Mouse (Mus musculus): ENCODE data around the gene Sox5. TPM values are rescaled to one million over a fixed set of nuclear protein-coding genes. Genes with fewer than 3 reads are reported as not detected.

The Sox5 gene
- polyA plus RNA-seq, 1 experiment from 2014 or later: 25.8 TPM

DNA sequence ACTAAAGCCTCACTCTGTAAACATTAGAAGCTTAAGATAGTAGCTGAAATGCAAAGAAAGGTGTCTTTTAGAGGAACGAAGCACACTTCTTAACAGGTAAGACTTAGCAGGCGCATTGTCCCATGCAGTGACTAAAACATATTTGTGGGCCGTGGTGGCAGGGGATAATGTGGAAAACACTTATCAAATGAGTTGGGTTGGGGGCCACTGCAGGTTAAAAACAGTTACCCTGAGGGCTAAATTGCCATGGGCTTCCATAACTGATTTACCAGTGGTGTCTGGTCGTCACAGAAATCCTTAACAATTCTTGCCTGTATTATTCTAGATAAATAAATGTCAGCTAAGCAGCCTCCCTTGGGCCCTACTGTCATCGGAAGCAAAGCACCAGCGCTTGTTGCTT is 401.1 kb downstream of the Sox5 start:
- Histone ChIP-seq H3K27ac (ENCODE audit: low read length) (no peak overlapping the region), H3K4me2 (ENCODE audit: low read depth, low read length) (no peak overlapping the region), H3K4me3 (replicated peaks; ENCODE audit: low read length) (no peak overlapping the region), H3K9ac (ENCODE audit: low read length) (no peak overlapping the region), H3K9me3 (replicated peaks; ENCODE audit: control insufficient read depth, low read length) (no peaks in the 10 kb centered on the region), H3K4me1 (ENCODE audit: control insufficient read depth, insufficient read depth, low read length) (no peaks in the 10 kb centered on the region), H3K27me3 (ENCODE audit: control insufficient read depth, insufficient read depth, low read length) (no peaks in the 10 kb centered on the region), H3K36me3 (ENCODE audit: control insufficient read depth, insufficient read depth, low read length) (no peaks in the 10 kb centered on the region)
- 63% methylated on average over 6 of the region's 6 CpGs for WGBS
- no peak for ATAC-seq (ENCODE audit: insufficient read depth, low FRiP score)

DNA sequence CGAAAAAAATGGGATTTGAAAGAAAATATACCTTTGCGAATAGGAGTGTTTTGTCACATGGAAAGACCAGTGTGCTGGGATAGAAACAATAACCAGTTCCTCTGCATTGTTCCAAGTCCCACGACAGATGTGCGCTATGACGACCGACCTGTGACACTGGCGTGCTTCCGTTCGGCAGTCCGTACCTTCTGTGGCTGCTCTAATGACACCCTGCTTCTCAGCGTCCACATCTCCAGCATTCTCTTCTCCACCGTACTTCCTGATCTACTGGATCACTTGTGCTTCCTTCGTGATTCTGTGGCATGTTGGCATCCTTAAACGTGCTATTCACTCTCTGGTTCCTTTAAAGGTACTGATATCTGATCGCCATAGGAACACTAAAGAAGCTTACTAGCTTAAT is 401.6 kb downstream of the Sox5 start:
- no peak for ATAC-seq (ENCODE audit: insufficient read depth, low FRiP score)
- no peak overlapping the region for H3K9ac ChIP-seq (ENCODE audit: low read length)
- no peak overlapping the region for H3K27ac ChIP-seq (ENCODE audit: low read length)
- no peak overlapping the region for H3K4me3 ChIP-seq (replicated peaks; ENCODE audit: low read length)
- H3K4me2 ChIP-seq (ENCODE audit: low read depth, low read length): no peak overlapping the region
- no peaks in the 10 kb centered on the region for H3K27me3 ChIP-seq (ENCODE audit: control insufficient read depth, insufficient read depth, low read length)
- H3K9me3 ChIP-seq (replicated peaks; ENCODE audit: control insufficient read depth, low read length): no peaks in the 10 kb centered on the region
- no peaks in the 10 kb centered on the region for H3K36me3 ChIP-seq (ENCODE audit: control insufficient read depth, insufficient read depth, low read length)
- no peaks in the 10 kb centered on the region for H3K4me1 ChIP-seq (ENCODE audit: control insufficient read depth, insufficient read depth, low read length)
- 70% methylated on average over 15 of the region's 15 CpGs for WGBS

DNA sequence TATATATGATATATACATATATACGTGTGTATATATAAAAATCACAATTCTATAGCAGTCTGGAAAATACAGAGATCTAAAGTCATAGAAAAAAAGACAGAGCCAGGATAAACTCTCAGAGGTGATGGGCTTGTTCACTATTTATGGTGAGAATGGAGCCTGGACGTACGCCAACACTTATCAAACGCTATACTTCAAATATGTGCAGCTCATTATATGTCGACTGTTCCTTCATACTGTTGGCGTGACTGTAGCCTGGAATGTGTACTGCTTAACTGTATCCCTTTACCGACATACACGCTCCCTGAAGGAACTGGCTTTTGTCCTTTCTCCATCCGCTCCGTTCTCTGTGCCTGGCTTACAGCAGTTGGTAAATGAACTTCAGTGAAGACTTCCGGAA is 407.0 kb downstream of the Sox5 start:
- no peaks in the 10 kb centered on the region for H3K4me1 ChIP-seq (ENCODE audit: control insufficient read depth, insufficient read depth, low read length)

DNA sequence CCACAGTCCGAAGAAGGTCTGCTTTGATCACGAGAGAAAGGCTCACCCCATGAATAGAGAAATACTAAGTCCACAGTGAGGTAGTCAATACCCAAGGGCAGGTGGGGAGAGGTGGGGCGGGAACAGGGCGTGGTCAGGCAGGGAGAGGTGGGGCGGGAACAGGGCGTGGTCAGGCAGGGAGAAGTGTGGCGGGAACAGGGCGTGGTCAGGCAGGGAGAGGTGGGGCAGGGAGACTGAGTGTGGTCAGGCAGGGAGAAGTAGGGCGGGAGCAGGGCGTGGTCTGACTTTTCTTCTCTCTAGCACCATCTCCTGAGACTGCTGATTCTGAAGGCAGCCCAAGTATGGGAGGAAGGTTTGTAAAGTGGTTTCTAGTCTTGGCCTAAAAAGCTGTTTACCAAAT is 411.1 kb downstream of the Sox5 start:
- no peaks in the 10 kb centered on the region for H3K4me1 ChIP-seq (ENCODE audit: control insufficient read depth, insufficient read depth, low read length)
- 42% methylated on average over 10 of the region's 10 CpGs for WGBS
- H3K27ac ChIP-seq (ENCODE audit: low read length): no peak overlapping the region
- no peak overlapping the region for H3K4me2 ChIP-seq (ENCODE audit: low read depth, low read length)
- no peaks in the 10 kb centered on the region for H3K27me3 ChIP-seq (ENCODE audit: control insufficient read depth, insufficient read depth, low read length)
- H3K4me3 ChIP-seq (replicated peaks; ENCODE audit: low read length): no peak overlapping the region
- H3K9me3 ChIP-seq (replicated peaks; ENCODE audit: control insufficient read depth, low read length): no peaks in the 10 kb centered on the region
- H3K9ac ChIP-seq (ENCODE audit: low read length): no peak overlapping the region
- no peaks in the 10 kb centered on the region for H3K36me3 ChIP-seq (ENCODE audit: control insufficient read depth, insufficient read depth, low read length)
- peak; percentile 81 for ATAC-seq (ENCODE audit: insufficient read depth, low FRiP score)

More for the DNA sequence above, 407.0 kb downstream of the Sox5 start:
- Histone ChIP-seq H3K9me3 (replicated peaks; ENCODE audit: control insufficient read depth, low read length) (no peaks in the 10 kb centered on the region), H3K4me3 (replicated peaks; ENCODE audit: low read length) (no peak overlapping the region), H3K27me3 (ENCODE audit: control insufficient read depth, insufficient read depth, low read length) (no peaks in the 10 kb centered on the region), H3K9ac (ENCODE audit: low read length) (no peak overlapping the region), H3K36me3 (ENCODE audit: control insufficient read depth, insufficient read depth, low read length) (no peaks in the 10 kb centered on the region), H3K27ac (ENCODE audit: low read length) (no peak overlapping the region), H3K4me2 (ENCODE audit: low read depth, low read length) (no peak overlapping the region)
- no peak for ATAC-seq (ENCODE audit: insufficient read depth, low FRiP score)
- 73% methylated on average over 11 of the region's 11 CpGs for WGBS

DNA sequence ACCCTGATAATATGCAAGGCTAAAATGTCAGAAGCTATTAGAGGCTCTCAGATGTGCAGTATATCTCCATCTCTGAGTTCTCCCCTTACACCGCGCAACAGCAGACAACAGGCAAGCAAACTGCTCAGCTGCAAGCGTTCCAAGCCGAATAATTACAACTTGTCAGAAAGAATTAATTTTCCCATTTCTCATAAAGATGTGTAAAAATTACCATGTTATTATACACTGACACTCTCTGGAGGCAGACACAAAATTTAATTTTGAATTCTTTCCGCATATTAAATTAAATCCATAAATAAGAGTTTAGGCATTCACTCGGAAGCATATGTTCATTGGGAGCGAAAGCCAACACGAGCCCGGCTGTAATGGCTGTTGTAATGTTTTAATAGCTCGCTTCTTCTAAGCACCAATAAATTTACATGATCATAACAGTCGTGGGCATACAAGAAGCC is 414.1 kb downstream of the Sox5 start:
- Histone ChIP-seq H3K4me1 (ENCODE audit: control insufficient read depth, insufficient read depth, low read length) (no peaks in the 10 kb centered on the region), H3K36me3 (ENCODE audit: control insufficient read depth, insufficient read depth, low read length) (no peaks in the 10 kb centered on the region), H3K27ac (ENCODE audit: low read length) (no peak overlapping the region), H3K9ac (ENCODE audit: low read length) (no peak overlapping the region), H3K9me3 (replicated peaks; ENCODE audit: control insufficient read depth, low read length) (no peaks in the 10 kb centered on the region), H3K4me2 (ENCODE audit: low read depth, low read length) (no peak overlapping the region), H3K27me3 (ENCODE audit: control insufficient read depth, insufficient read depth, low read length) (no peaks in the 10 kb centered on the region), H3K4me3 (replicated peaks; ENCODE audit: low read length) (no peak overlapping the region)
- ATAC-seq (ENCODE audit: insufficient read depth, low FRiP score): no peak
- 86% methylated on average over 11 of the region's 11 CpGs for WGBS

DNA sequence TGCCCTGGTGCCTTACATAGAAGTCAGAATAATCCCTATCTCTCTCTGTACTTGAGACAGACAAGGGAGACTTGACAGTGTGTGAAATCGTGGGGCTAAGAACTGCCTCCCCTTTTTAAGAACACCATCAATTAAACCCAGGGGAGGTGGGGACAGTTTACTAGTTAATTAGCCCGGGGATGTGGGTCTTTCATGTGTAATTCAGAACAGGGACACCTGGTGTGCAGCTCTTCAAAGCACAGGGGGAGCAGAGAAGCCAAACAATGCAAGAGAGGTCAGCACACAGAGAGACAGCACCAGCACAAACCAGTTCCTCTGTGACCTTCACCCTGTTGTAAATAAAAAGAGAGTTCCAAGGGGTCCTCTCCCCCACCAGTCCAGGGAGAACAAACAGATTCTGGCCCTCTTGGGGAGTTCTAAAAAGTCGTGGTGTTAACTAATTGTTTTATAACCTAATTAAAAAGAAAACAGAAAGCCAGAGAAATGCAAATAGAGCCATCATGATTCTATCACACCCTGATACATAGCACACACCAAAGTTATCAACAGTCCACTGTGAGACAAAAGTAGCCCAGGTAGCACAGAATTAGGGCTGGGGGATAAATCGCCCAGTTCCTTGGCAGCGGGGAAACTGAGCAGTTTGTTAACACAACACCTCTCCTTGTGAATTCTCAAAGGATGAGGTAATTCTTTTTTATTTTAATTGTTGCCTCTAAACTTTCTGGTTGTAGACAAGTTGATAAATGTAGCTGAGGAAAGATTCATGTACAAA is 420.3 kb downstream of the Sox5 start:
- Histone ChIP-seq H3K9ac (ENCODE audit: low read length) (no peak overlapping the region), H3K4me2 (ENCODE audit: low read depth, low read length) (no peak overlapping the region), H3K9me3 (replicated peaks; ENCODE audit: control insufficient read depth, low read length) (no peaks in the 10 kb centered on the region), H3K4me1 (ENCODE audit: control insufficient read depth, insufficient read depth, low read length) (peaks cover 10% of the 10 kb centered on the region; the same call in 1 of the 2 replicates), H3K36me3 (ENCODE audit: control insufficient read depth, insufficient read depth, low read length) (no peaks in the 10 kb centered on the region), H3K27me3 (ENCODE audit: control insufficient read depth, insufficient read depth, low read length) (no peaks in the 10 kb centered on the region), H3K27ac (ENCODE audit: low read length) (no peak overlapping the region), H3K4me3 (replicated peaks; ENCODE audit: low read length) (no peak overlapping the region)
- ATAC-seq (ENCODE audit: insufficient read depth, low FRiP score): no peak; the same call in 1 of the 2 replicates
- 23% methylated on average over 5 of the region's 5 CpGs for WGBS

DNA sequence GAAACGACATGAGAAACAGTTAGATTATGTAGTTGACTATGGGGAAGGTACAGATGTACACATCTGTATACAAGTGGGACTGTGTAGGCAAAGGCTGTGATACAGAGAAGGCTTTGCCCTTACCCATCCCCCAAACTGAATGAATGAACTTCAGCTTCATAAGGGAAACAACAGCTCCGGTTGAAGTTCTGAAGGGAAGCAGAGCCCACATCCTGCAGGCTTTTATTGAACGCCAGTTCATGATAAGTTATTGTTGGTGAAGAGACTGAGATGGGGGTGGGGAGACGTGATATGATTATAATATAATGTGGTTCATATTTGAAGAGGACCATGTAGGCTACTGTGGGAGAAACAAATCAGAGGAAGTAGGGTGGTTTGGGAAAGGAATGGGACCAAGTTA is 424.7 kb downstream of the Sox5 start:
- WGBS: 80% methylated on average over 4 of the region's 4 CpGs
- Histone ChIP-seq H3K36me3 (ENCODE audit: control insufficient read depth, insufficient read depth, low read length) (no peaks in the 10 kb centered on the region), H3K9me3 (replicated peaks; ENCODE audit: control insufficient read depth, low read length) (no peaks in the 10 kb centered on the region), H3K4me2 (ENCODE audit: low read depth, low read length) (no peak overlapping the region), H3K9ac (ENCODE audit: low read length) (no peak overlapping the region), H3K4me1 (ENCODE audit: control insufficient read depth, insufficient read depth, low read length) (peaks cover 10% of the 10 kb centered on the region; the same call in 1 of the 2 replicates), H3K4me3 (replicated peaks; ENCODE audit: low read length) (no peak overlapping the region), H3K27ac (ENCODE audit: low read length) (no peak overlapping the region), H3K27me3 (ENCODE audit: control insufficient read depth, insufficient read depth, low read length) (no peaks in the 10 kb centered on the region)
- ATAC-seq (ENCODE audit: insufficient read depth, low FRiP score): no peak

DNA sequence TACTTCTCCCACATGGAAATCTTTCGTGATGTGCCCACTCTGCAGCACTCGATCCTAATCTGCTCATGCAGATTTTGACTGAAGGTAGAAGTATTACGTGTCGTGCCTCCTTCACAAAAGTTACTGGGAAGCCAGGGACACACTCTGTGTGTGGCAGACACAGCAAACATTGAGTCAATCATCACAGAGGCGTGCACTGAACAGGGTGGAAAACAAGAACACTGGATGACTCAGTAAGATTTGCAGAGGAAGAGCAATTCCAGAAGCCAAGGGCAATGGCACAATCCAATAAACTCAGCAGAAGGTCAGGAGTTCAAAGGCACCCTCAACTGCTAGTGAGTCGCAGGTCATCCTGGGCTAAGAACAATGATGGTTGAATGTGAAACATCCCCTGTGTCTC is 430.7 kb downstream of the Sox5 start:
- 70% methylated on average over 6 of the region's 6 CpGs for WGBS
- ATAC-seq (ENCODE audit: insufficient read depth, low FRiP score): no peak
- H3K27me3 ChIP-seq (ENCODE audit: control insufficient read depth, insufficient read depth, low read length): no peaks in the 10 kb centered on the region
- H3K36me3 ChIP-seq (ENCODE audit: control insufficient read depth, insufficient read depth, low read length): no peaks in the 10 kb centered on the region
- H3K27ac ChIP-seq (ENCODE audit: low read length): no peak overlapping the region
- no peak overlapping the region for H3K4me2 ChIP-seq (ENCODE audit: low read depth, low read length)
- no peak overlapping the region for H3K4me3 ChIP-seq (replicated peaks; ENCODE audit: low read length)
- no peaks in the 10 kb centered on the region for H3K9me3 ChIP-seq (replicated peaks; ENCODE audit: control insufficient read depth, low read length)
- H3K9ac ChIP-seq (ENCODE audit: low read length): no peak overlapping the region
- H3K4me1 ChIP-seq (ENCODE audit: control insufficient read depth, insufficient read depth, low read length): no peaks in the 10 kb centered on the region

DNA sequence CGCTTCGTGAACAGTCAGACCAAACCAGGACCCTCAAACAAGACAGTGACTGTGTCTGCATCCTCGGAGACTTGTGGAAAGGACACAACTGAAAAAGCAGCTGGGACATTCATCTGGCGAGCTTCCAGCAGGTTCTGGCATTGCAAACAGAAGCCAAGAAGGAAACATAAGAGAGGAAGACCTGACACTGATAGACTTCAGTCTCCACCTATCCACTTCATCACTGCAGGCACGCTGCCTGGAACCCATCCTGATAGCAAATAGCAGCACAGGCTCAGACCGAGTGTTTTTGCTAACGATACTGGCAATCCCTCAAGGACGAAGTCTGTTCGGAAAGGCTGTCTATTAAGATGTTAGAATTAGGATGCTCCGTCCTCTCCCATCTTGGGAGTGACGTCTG is 438.4 kb downstream of the Sox5 start:
- 62% methylated on average over 11 of the region's 11 CpGs for WGBS

More for the DNA sequence above, 438.4 kb downstream of the Sox5 start:
- Histone ChIP-seq H3K4me1 (ENCODE audit: control insufficient read depth, insufficient read depth, low read length) (no peaks in the 10 kb centered on the region), H3K4me3 (replicated peaks; ENCODE audit: low read length) (no peak overlapping the region), H3K27ac (ENCODE audit: low read length) (no peak overlapping the region), H3K36me3 (ENCODE audit: control insufficient read depth, insufficient read depth, low read length) (no peaks in the 10 kb centered on the region), H3K9me3 (replicated peaks; ENCODE audit: control insufficient read depth, low read length) (no peaks in the 10 kb centered on the region), H3K4me2 (ENCODE audit: low read depth, low read length) (no peak overlapping the region), H3K9ac (ENCODE audit: low read length) (no peak overlapping the region), H3K27me3 (ENCODE audit: control insufficient read depth, insufficient read depth, low read length) (no peaks in the 10 kb centered on the region)
- no peak for ATAC-seq (ENCODE audit: insufficient read depth, low FRiP score)

Data from stomach, embryonic 16.5 days (tissue).